Mouse (Mus musculus): ENCODE data around the gene Ormdl3. TPM values are rescaled to one million over a fixed set of nuclear protein-coding genes. Genes with fewer than 3 reads are reported as not detected.

Ormdl3 gene
- polyA plus RNA-seq, 1 experiment from 2014 or later: 58.2 TPM

DNA sequence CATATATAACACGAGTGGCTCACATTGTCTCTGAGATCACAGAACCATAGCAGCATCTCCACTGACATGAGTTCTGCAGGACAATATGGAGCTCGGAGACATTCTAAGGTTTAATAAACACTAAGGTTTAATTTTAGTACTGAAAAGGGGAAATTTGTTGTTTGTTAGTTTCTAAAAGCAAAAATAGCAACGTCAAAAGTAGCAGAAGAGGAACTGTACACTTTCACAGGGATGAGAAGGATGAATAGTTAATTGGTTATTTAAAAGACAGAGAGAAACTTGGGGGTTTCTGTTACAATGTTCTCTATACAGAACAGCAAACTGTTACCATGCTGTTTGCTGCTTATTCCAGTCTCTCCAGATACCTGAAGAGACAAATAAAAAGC is 39.9 kb downstream of the Ormdl3 start:
- 65% methylated on average over 3 of the region's 3 CpGs for WGBS
- Histone ChIP-seq H3K36me3 (no peaks in the 10 kb centered on the region), H3K4me3 (replicated peaks) (no peak overlapping the region), H3K27ac (no peak overlapping the region), H3K4me2 (no peak overlapping the region), H3K27me3 (peaks cover 66% of the 10 kb centered on the region), H3K9me3 (no peaks in the 10 kb centered on the region), H3K9ac (replicated peaks) (no peak overlapping the region), H3K4me1 (replicated peaks) (peaks cover 8% of the 10 kb centered on the region)
- no peak for ATAC-seq (ENCODE audit: insufficient number of reproducible peaks, insufficient read depth, low FRiP score, low TSS enrichment, low read depth)

DNA sequence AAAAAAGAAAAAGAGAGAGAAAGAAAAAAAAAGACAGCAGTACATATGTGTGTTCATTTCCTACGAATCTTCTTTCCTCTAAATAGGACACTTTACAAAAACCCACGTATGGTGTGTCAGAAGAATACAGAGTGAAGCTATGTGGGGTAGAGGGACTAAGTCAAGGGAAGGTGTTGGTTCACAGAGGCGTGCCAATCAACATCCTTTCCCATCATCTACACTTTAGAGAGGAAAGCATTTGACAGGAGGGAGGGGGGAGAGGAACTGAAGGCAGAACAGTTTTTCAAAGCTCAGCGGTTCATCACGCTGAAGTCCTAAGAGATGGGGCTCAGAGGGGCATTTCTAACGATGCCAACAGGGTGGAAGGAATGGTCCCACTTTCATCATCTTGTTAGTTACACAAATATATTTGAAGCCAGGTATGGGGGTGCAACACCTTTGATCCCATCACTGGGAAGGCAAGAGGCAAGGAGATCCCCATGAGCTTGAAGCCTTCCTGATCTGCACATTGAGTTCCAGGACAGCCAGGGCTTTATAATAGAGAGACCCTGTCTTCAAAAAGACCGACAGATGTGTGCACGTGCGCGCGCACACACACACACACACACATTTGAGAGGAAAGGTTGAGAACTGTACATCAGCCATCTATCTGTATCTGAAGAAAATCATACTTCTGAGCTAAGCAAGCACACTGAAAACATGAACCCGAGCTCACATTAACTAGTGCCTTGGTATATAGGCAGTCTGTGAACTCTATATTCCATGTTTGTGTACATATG is 40.5 kb downstream of the Ormdl3 start:
- Histone ChIP-seq H3K4me1 (replicated peaks) (peaks cover 8% of the 10 kb centered on the region), H3K27ac (no peak overlapping the region), H3K9ac (replicated peaks) (no peak overlapping the region), H3K27me3 (peaks cover 69% of the 10 kb centered on the region), H3K4me2 (no peak overlapping the region), H3K9me3 (no peaks in the 10 kb centered on the region), H3K36me3 (no peaks in the 10 kb centered on the region), H3K4me3 (replicated peaks) (no peak overlapping the region)
- no peak for ATAC-seq (ENCODE audit: insufficient number of reproducible peaks, insufficient read depth, low FRiP score, low TSS enrichment, low read depth)
- WGBS: 42% methylated on average over 12 of the region's 12 CpGs

DNA sequence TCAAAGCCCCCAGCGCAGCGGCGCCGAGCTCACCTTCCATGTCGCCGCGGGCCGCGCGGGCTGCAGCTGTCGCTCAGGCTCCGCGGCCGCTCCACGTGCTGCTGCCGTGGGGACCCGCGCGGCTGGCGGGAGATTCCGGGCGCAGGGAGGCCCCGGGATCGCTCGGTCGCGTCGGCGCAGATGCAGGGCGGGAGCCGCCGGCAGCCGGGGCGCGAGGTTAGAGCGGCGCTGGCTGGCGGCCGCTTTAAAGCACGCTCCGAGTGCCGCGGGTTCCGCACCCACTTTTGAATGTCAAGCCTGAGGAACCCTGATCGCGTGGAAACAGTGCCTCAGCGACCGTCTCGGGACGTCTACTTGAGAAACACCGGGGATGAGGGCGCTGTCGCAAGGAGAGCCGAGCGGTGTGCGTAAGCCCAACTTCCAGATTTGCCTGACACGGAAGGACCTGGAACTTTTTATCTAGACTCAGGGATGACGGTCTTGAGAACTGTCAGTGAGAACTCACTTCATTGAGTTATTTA is 41.4 kb downstream of the Ormdl3 start, which contains the start of gene Ikzf3:
Ikzf3 (minus strand) TSS at position 321 of the 521 bp plus-strand sequence.
- no peak for ATAC-seq (ENCODE audit: insufficient number of reproducible peaks, insufficient read depth, low FRiP score, low TSS enrichment, low read depth)
- 1% methylated on average over 58 of the region's 58 CpGs for WGBS
- H3K9ac ChIP-seq (replicated peaks): peak within 1 kb of the TSS; percentile 57; the same call in 1 of the 2 replicates
- no peak within 1 kb of the TSS for H3K27ac ChIP-seq
- H3K4me3 ChIP-seq (replicated peaks): peak within 1 kb of the TSS; percentile 47
- peaks cover 77% of the 10 kb centered on the region for H3K27me3 ChIP-seq
- H3K9me3 ChIP-seq: no peaks in the 10 kb centered on the region
- H3K4me1 ChIP-seq (replicated peaks): peaks cover 8% of the 10 kb centered on the region
- no peaks in the 10 kb centered on the region for H3K36me3 ChIP-seq
- H3K4me2 ChIP-seq: peak within 1 kb of the TSS; percentile 92

DNA sequence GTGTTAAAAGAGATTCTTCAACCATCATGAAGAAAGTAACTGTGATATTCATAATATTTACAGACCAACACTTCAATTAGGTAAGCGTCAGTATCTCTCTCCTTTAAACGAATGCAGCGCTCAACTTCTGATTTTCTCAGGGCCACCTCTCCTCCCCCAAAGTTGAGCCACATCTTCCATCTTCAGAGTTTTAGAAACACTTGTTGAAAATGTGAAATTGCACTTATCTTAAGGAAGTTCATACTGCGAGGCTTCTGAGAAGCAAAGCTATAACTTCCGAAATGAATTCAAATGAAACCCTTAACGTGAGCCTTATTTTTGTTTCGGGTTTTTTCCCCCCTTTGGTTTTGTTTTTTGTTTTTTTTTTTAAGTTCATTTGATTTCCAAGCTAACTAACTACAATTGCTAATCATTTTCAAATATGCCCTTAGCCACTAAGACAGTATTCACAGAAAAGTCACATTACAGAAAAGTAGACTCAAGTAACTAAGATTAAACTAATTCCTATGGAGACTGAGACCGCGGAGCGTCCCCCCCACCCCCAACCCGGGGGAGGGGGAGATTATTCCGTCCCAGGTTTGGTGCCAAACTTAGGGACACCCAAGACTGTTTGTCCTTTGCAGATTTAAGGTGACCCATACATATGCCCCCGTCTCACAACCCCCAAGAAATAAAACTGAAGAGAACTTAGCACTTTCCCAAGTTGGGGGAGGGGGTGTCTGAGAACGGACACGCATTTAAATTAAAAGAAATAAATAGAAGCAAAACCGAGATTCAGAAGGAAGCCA is 42.1 kb downstream of the Ormdl3 start:
- no peak for ATAC-seq (ENCODE audit: insufficient number of reproducible peaks, insufficient read depth, low FRiP score, low TSS enrichment, low read depth)
- Histone ChIP-seq H3K9me3 (no peaks in the 10 kb centered on the region; the same call in 1 of the 2 replicates), H3K4me2 (peak overlapping the region; percentile 92), H3K27ac (no peak overlapping the region), H3K9ac (replicated peaks) (peak overlapping the region; percentile 57; the same call in 1 of the 2 replicates), H3K27me3 (peaks cover 72% of the 10 kb centered on the region), H3K4me3 (replicated peaks) (peak overlapping the region; percentile 47), H3K4me1 (replicated peaks) (peaks cover 8% of the 10 kb centered on the region), H3K36me3 (no peaks in the 10 kb centered on the region)
- 2% methylated on average over 16 of the region's 16 CpGs for WGBS

DNA sequence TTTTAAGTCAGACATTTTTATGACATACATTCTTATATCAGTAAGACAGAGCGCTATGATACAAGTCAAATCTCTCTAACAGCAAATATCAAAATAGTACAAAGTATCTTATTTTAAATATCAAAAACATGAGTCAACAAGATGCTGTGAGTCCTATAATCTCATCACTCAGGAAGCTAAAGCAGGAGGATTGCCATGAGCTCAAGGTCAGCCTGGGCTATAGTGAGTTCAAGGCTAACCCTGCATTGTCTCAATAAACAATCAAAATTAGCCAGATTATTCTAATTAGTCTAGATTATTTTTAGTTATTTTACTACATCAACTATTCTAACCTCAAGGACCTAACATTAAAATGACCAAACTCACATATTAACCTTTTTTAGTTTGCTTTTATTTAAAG is 43.8 kb downstream of the Ormdl3 start:
- Histone ChIP-seq H3K27me3 (peaks cover 57% of the 10 kb centered on the region), H3K4me1 (replicated peaks) (peaks cover 8% of the 10 kb centered on the region), H3K9ac (replicated peaks) (no peak overlapping the region), H3K4me3 (replicated peaks) (no peak overlapping the region), H3K9me3 (no peaks in the 10 kb centered on the region; the same call in 1 of the 2 replicates), H3K27ac (no peak overlapping the region), H3K36me3 (no peaks in the 10 kb centered on the region), H3K4me2 (no peak overlapping the region)
- 84% methylated on average over 1 of the region's 1 CpGs for WGBS
- ATAC-seq (ENCODE audit: insufficient number of reproducible peaks, insufficient read depth, low FRiP score, low TSS enrichment, low read depth): no peak

DNA sequence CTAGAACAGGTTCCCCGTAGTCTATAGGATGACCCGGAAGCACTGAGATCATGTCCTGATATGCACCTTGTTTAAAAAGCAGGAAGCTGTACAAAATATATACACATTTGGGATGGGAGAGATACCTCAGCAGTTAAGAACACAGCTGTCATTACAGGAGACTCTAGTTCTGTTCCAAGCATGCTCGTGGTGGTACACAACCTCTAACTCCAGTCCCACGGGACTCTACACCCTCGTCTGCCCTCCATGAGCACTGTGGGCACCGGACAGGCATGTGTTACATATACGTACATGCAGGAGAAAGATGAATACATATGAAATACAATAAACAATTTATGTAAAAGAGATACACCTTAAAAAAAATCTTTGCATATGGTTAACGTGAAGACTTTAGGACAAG is 44.6 kb downstream of the Ormdl3 start:
- no peak overlapping the region for H3K9ac ChIP-seq (replicated peaks)
- H3K4me2 ChIP-seq: no peak overlapping the region
- H3K4me1 ChIP-seq (replicated peaks): peaks cover 8% of the 10 kb centered on the region
- no peak overlapping the region for H3K4me3 ChIP-seq (replicated peaks)
- H3K36me3 ChIP-seq: no peaks in the 10 kb centered on the region
- no peaks in the 10 kb centered on the region; the same call in 1 of the 2 replicates for H3K9me3 ChIP-seq
- 71% methylated on average over 8 of the region's 8 CpGs for WGBS
- no peak for ATAC-seq (ENCODE audit: insufficient number of reproducible peaks, insufficient read depth, low FRiP score, low TSS enrichment, low read depth)
- peaks cover 48% of the 10 kb centered on the region for H3K27me3 ChIP-seq
- no peak overlapping the region for H3K27ac ChIP-seq

DNA sequence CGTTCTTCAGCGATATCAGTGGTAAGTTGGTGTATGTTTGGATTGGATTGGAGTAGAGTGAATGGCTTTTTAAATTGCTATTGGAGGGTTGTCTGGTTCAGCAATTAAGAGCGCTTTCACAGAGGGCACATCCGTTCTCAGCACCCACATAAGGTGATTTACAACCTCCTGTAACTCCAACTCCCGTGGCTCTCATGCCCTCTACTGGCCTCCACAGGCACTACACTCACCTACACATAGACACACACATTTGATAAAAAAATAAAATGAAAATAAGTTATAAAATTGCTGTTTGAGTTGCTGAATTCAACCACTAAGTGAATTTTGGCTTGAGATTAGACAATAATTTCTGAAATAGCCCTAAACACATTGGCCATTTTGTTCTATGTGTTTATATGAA is 46.8 kb downstream of the Ormdl3 start:
- H3K36me3 ChIP-seq: no peaks in the 10 kb centered on the region
- H3K9me3 ChIP-seq: no peaks in the 10 kb centered on the region; the same call in 1 of the 2 replicates
- H3K4me1 ChIP-seq (replicated peaks): peaks cover 2% of the 10 kb centered on the region; the same call in 1 of the 2 replicates
- H3K27ac ChIP-seq: no peak overlapping the region
- H3K4me3 ChIP-seq (replicated peaks): no peak overlapping the region
- WGBS: 77% methylated on average over 5 of the region's 5 CpGs
- no peak for ATAC-seq (ENCODE audit: insufficient number of reproducible peaks, insufficient read depth, low FRiP score, low TSS enrichment, low read depth)
- H3K9ac ChIP-seq (replicated peaks): no peak overlapping the region
- H3K4me2 ChIP-seq: no peak overlapping the region
- peaks cover 27% of the 10 kb centered on the region for H3K27me3 ChIP-seq

DNA sequence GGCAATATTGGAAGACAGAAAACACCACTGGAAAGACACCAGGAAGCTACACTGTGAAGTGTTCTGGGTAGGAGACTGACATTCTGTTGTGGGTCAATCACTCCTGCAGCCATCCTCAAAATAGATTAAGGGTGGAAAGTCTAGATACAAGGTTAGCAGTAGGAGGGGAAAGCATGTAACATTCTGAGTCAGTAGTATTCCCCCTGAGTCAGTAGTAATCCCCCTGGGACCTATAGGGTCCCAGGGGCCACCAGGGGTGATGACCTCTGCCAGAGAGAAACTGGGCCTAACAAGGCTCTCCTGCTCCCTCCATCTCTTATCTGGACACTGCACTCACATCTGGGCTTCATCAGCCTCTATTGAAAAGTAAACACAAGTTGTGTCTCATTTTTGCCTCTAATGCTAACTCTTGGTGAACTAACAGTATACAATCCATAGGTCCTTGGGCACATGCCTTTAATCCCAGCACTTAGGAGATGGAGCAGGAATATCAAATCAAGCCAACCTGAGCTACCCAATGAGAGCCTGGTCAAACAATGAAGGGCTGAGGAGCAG is 49.6 kb downstream of the Ormdl3 start:
- Histone ChIP-seq H3K9me3 (no peaks in the 10 kb centered on the region; the same call in 1 of the 2 replicates), H3K27ac (no peak overlapping the region), H3K27me3 (peaks cover 13% of the 10 kb centered on the region), H3K4me2 (no peak overlapping the region), H3K4me1 (replicated peaks) (no peaks in the 10 kb centered on the region), H3K4me3 (replicated peaks) (no peak overlapping the region), H3K9ac (replicated peaks) (no peak overlapping the region), H3K36me3 (no peaks in the 10 kb centered on the region)
- no peak for ATAC-seq (ENCODE audit: insufficient number of reproducible peaks, insufficient read depth, low FRiP score, low TSS enrichment, low read depth)

Other genes starting within 250 kb of the Ormdl3 start
- gene Ppp1r1b, start 239.0 kb downstream of the Ormdl3 start, polyA plus RNA-seq (2016; fragmentation: Nextera tagmentation; extraction: Ambion mirVana): 0.18 and 0.76 TPM in 2 replicates
- 39.9 and 41.9 TPM in 2 replicates for gene Stard3, start 229.0 kb downstream of the Ormdl3 start, polyA plus RNA-seq (2016; fragmentation: Nextera tagmentation; extraction: Ambion mirVana)
- gene Tcap, start 203.6 kb downstream of the Ormdl3 start, polyA plus RNA-seq (2016; fragmentation: Nextera tagmentation; extraction: Ambion mirVana): 4.7 TPM in 2 replicates
- gene Pnmt, start 200.9 kb downstream of the Ormdl3 start, polyA plus RNA-seq (2016; fragmentation: Nextera tagmentation; extraction: Ambion mirVana): 0.37 and 0.41 TPM in 2 replicates
- 7.9 and 9.7 TPM in 2 replicates for gene Pgap3, start 186.9 kb downstream of the Ormdl3 start, polyA plus RNA-seq (2016; fragmentation: Nextera tagmentation; extraction: Ambion mirVana)
- 40.8 and 45.7 TPM in 2 replicates for gene Erbb2, start 174.9 kb downstream of the Ormdl3 start, polyA plus RNA-seq (2016; fragmentation: Nextera tagmentation; extraction: Ambion mirVana)
- 74.4 and 79.8 TPM in 2 replicates for gene Mien1, start 148.4 kb downstream of the Ormdl3 start, polyA plus RNA-seq (2016; fragmentation: Nextera tagmentation; extraction: Ambion mirVana)
- 5.1 and 5.4 TPM in 2 replicates for gene Grb7, start 141.0 kb downstream of the Ormdl3 start, polyA plus RNA-seq (2016; fragmentation: Nextera tagmentation; extraction: Ambion mirVana)
- 0.45 and 0.54 TPM in 2 replicates for gene Ikzf3, start 41.3 kb downstream of the Ormdl3 start, polyA plus RNA-seq (2016; fragmentation: Nextera tagmentation; extraction: Ambion mirVana)
- 0.65 TPM in 1 of 2 replicates, not detected in the other for gene Zpbp2, start 36.3 kb downstream of the Ormdl3 start, polyA plus RNA-seq (2016; fragmentation: Nextera tagmentation; extraction: Ambion mirVana)
- not detected in 2 replicates for gene Lrrc3c, start 10.9 kb upstream of the Ormdl3 start, polyA plus RNA-seq (2016; fragmentation: Nextera tagmentation; extraction: Ambion mirVana)
- 1.2 and 1.3 TPM in 2 replicates for gene Gm12355, start 38.3 kb upstream of the Ormdl3 start, polyA plus RNA-seq (2016; fragmentation: Nextera tagmentation; extraction: Ambion mirVana)
- gene Gsdma3, start 39.0 kb upstream of the Ormdl3 start, polyA plus RNA-seq (2016; fragmentation: Nextera tagmentation; extraction: Ambion mirVana): not detected in 2 replicates
- gene Gsdma2, start 59.4 kb upstream of the Ormdl3 start, polyA plus RNA-seq (2016; fragmentation: Nextera tagmentation; extraction: Ambion mirVana): not detected in 2 replicates
- gene Gsdma, start 77.0 kb upstream of the Ormdl3 start, polyA plus RNA-seq (2016; fragmentation: Nextera tagmentation; extraction: Ambion mirVana): not detected in 2 replicates
- 247 and 258 TPM in 2 replicates for gene Psmd3, start 95.2 kb upstream of the Ormdl3 start, polyA plus RNA-seq (2016; fragmentation: Nextera tagmentation; extraction: Ambion mirVana)
- gene Csf3, start 113.9 kb upstream of the Ormdl3 start, polyA plus RNA-seq (2016; fragmentation: Nextera tagmentation; extraction: Ambion mirVana): not detected in 2 replicates
- 74.4 and 79.3 TPM in 2 replicates for gene Med24, start 142.1 kb upstream of the Ormdl3 start, polyA plus RNA-seq (2016; fragmentation: Nextera tagmentation; extraction: Ambion mirVana)
- gene Thra, start 153.3 kb upstream of the Ormdl3 start, polyA plus RNA-seq (2016; fragmentation: Nextera tagmentation; extraction: Ambion mirVana): 22.3 and 24.9 TPM in 2 replicates
- 0.79 and 1.0 TPM in 2 replicates for gene Nr1d1, start 188.0 kb upstream of the Ormdl3 start, polyA plus RNA-seq (2016; fragmentation: Nextera tagmentation; extraction: Ambion mirVana)
- gene Msl1, start 208.1 kb upstream of the Ormdl3 start, polyA plus RNA-seq (2016; fragmentation: Nextera tagmentation; extraction: Ambion mirVana): 32.7 and 35.3 TPM in 2 replicates
- 48.1 and 54.1 TPM in 2 replicates for gene Casc3, start 217.5 kb upstream of the Ormdl3 start, polyA plus RNA-seq (2016; fragmentation: Nextera tagmentation; extraction: Ambion mirVana)
- 2.5 and 3.3 TPM in 2 replicates for gene Rapgefl1, start 249.4 kb upstream of the Ormdl3 start, polyA plus RNA-seq (2016; fragmentation: Nextera tagmentation; extraction: Ambion mirVana)